Mouse (Mus musculus): ENCODE measurements around the gene Adat2.

- TF ChIP-seq CTCF (IDR thresholded peaks at IDR 0.05; ENCODE audit: low read depth) (peak; percentile 33), EP300 (optimal IDR thresholded peaks at IDR 0.05) (no peak)
Observed at GRCm38 (mm10) chr10:13552646-13553497, at the start of gene Adat2, which contains the start of gene Pex3.
